Mouse (Mus musculus): ENCODE data around the gene Rbm26. TPM values are rescaled to one million over a fixed set of nuclear protein-coding genes. Genes with fewer than 3 reads are reported as not detected.

Rbm26 gene
- polyA plus RNA-seq, 1 experiment from 2014 or later: 44.9 TPM

Other genes with a start within 250 kb of the Rbm26 start
- 75.3 and 76.0 TPM in 2 replicates for gene Ndfip2, start 81.2 kb upstream of the Rbm26 start, polyA plus RNA-seq (2016; fragmentation: Nextera tagmentation; extraction: Ambion mirVana)